Comparison of ENCODE assay signal across 22 mouse cellular contexts in the genomic region with DNA sequence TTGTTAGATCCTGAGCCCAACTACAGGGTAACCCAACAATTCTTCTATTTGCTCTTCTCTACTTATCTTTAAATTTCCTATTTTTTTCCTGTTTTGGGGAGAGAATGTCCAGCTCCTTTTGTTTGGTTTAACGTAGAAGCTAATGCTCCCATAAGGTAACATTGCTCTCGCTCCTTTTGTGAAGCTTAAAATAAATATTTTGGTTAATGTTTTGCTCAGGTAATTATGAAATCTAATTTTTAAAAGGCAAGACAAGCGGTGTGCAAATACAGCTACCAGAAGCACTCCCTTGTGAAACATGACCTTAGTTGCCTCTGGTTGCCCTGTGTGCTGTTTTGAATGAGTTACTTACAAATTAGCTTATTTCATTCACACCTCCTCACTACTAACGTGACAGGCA.
A peak's percentile ranks its signal among the peaks of the same experiment; 100 is the strongest.
DNase-seq lines count a peak whose midpoint lies in the region; ATAC-seq and TF ChIP-seq lines count a peak whose summit lies in the region.
"Had no signal": no experiment of that assay in that cellular context is flagged by ENCODE, and none has a peak within 500 bp of the region (broad histone marks: within the 10 kb centered on the region; RNA-seq: fewer than 3 reads in every experiment).

No protein-coding gene starts in this region.

- TF ChIP-seq EP300 in liver, postnatal 0 days (IDR thresholded peaks at IDR 0.05; ENCODE audit: low read depth), result no peak

- H3K4me3 ChIP-seq in liver, adult 2 months (ENCODE audit: insufficient read depth, low read depth, low read length), result no peak overlapping the region
- no peak overlapping the region for H3K4me3 ChIP-seq in liver, embryonic 11.5 days (ENCODE audit: low read depth, low read length)
- H3K4me3 ChIP-seq in liver, embryonic 16.5 days (ENCODE audit: low read depth, low read length), result no peak overlapping the region
- H3K4me3 ChIP-seq in liver, postnatal 0 days (ENCODE audit: low read depth, low read length), result no peak overlapping the region
- H3K4me3 ChIP-seq in liver, embryonic 12.5 days, result no peak overlapping the region
- no peak overlapping the region for H3K4me3 ChIP-seq in midbrain, embryonic 11.5 days (ENCODE audit: low read depth, low read length)
- no peak overlapping the region for H3K4me3 ChIP-seq in midbrain, postnatal 0 days (ENCODE audit: low read depth, low read length)

- ATAC-seq in liver, embryonic 11.5 days (replicated peaks; ENCODE audit: low FRiP score), result no peak
- ATAC-seq in liver, embryonic 16.5 days (ENCODE audit: low read depth), result peak; percentile 27; the same call in 1 of the 2 replicates
- ATAC-seq in liver, postnatal 0 days, result peak; percentile 66
- no peak for ATAC-seq in liver, embryonic 12.5 days
- ATAC-seq in midbrain, embryonic 11.5 days (ENCODE audit: low FRiP score), result no peak
- no peak for ATAC-seq in midbrain, postnatal 0 days (ENCODE audit: low FRiP score)
- ATAC-seq: activated CD4-positive, CD25-positive, alpha-beta regulatory T cell, adult 4 months; CD4-positive, CD25-positive, alpha-beta regulatory T cell, adult 4 months; Patski had no signal

- H3K9ac ChIP-seq in liver, adult 2 months (ENCODE audit: low read depth, low read length), result no peak overlapping the region
- no peak overlapping the region for H3K9ac ChIP-seq in liver, embryonic 11.5 days (ENCODE audit: low read depth, low read length)
- no peak overlapping the region for H3K9ac ChIP-seq in liver, embryonic 16.5 days (ENCODE audit: low read depth, low read length)
- no peak overlapping the region for H3K9ac ChIP-seq in liver, postnatal 0 days (replicated peaks)
- no peak overlapping the region for H3K9ac ChIP-seq in liver, embryonic 12.5 days
- no peak overlapping the region for H3K9ac ChIP-seq in midbrain, embryonic 11.5 days (ENCODE audit: low read length)
- H3K9ac ChIP-seq in midbrain, postnatal 0 days (replicated peaks; ENCODE audit: low read length, poor library complexity, severe bottlenecking), result no peak overlapping the region

- 17% methylated on average over 4 of the region's 4 CpGs for WGBS in liver, adult 2 months
- WGBS in liver, embryonic 11.5 days, result 76% methylated on average over 4 of the region's 4 CpGs
- 46% methylated on average over 4 of the region's 4 CpGs for WGBS in liver, embryonic 16.5 days (ENCODE audit: insufficient replicate concordance)
- 51% methylated on average over 4 of the region's 4 CpGs for WGBS in liver, postnatal 0 days (ENCODE audit: insufficient replicate concordance)
- 58% methylated on average over 4 of the region's 4 CpGs for WGBS in liver, embryonic 12.5 days (ENCODE audit: insufficient replicate concordance)
- 88% methylated on average over 4 of the region's 4 CpGs for WGBS in midbrain, embryonic 11.5 days
- 92% methylated on average over 4 of the region's 4 CpGs for WGBS in midbrain, postnatal 0 days

- H3K36me3 ChIP-seq in liver, adult 2 months (ENCODE audit: control insufficient read depth, insufficient read depth, low read length), result no peaks in the 10 kb centered on the region
- no peaks in the 10 kb centered on the region for H3K36me3 ChIP-seq in liver, embryonic 11.5 days (ENCODE audit: control insufficient read depth, insufficient read depth, low read length)
- no peaks in the 10 kb centered on the region for H3K36me3 ChIP-seq in liver, embryonic 16.5 days (ENCODE audit: control insufficient read depth, insufficient read depth)
- H3K36me3 ChIP-seq in liver, postnatal 0 days (replicated peaks; ENCODE audit: insufficient read depth, low read length), result no peaks in the 10 kb centered on the region
- no peaks in the 10 kb centered on the region for H3K36me3 ChIP-seq in liver, embryonic 12.5 days
- no peaks in the 10 kb centered on the region for H3K36me3 ChIP-seq in midbrain, embryonic 11.5 days (ENCODE audit: control insufficient read depth, insufficient read depth, low read length)
- no peaks in the 10 kb centered on the region for H3K36me3 ChIP-seq in midbrain, postnatal 0 days (ENCODE audit: insufficient read depth, low read length)
- H3K36me3 ChIP-seq: G1E had no signal

- no peaks in the 10 kb centered on the region for H3K79me2 ChIP-seq in liver, adult 2 months (ENCODE audit: control insufficient read depth, insufficient read depth, low read length)

- H3K4me2 ChIP-seq in liver, embryonic 11.5 days, result no peak overlapping the region
- H3K4me2 ChIP-seq in liver, embryonic 16.5 days (ENCODE audit: low read depth, low read length), result no peak overlapping the region
- H3K4me2 ChIP-seq in liver, postnatal 0 days (ENCODE audit: low read depth, low read length), result no peak overlapping the region
- no peak overlapping the region for H3K4me2 ChIP-seq in liver, embryonic 12.5 days
- H3K4me2 ChIP-seq in midbrain, embryonic 11.5 days, result no peak overlapping the region
- H3K4me2 ChIP-seq in midbrain, postnatal 0 days (ENCODE audit: low read depth, low read length, poor library complexity, severe bottlenecking), result no peak overlapping the region

- H3K27me3 ChIP-seq in liver, adult 2 months (ENCODE audit: control insufficient read depth, insufficient read depth, low read length), result no peaks in the 10 kb centered on the region
- no peaks in the 10 kb centered on the region for H3K27me3 ChIP-seq in liver, embryonic 11.5 days (replicated peaks; ENCODE audit: control insufficient read depth, insufficient read depth, low read length)
- no peaks in the 10 kb centered on the region for H3K27me3 ChIP-seq in liver, embryonic 16.5 days (ENCODE audit: control insufficient read depth, insufficient read depth, low read depth, low read length)
- no peaks in the 10 kb centered on the region for H3K27me3 ChIP-seq in liver, postnatal 0 days (ENCODE audit: insufficient read depth, low read length)
- no peaks in the 10 kb centered on the region for H3K27me3 ChIP-seq in liver, embryonic 12.5 days (replicated peaks)
- no peaks in the 10 kb centered on the region for H3K27me3 ChIP-seq in midbrain, embryonic 11.5 days (ENCODE audit: control insufficient read depth, insufficient read depth, low read length)
- no peaks in the 10 kb centered on the region for H3K27me3 ChIP-seq in midbrain, postnatal 0 days (ENCODE audit: insufficient read depth, low read length)
- H3K27me3 ChIP-seq: CH12.LX, Patski had no signal

- peak overlapping the region; percentile 91 for H3K27ac ChIP-seq in liver, adult 2 months (replicated peaks; ENCODE audit: insufficient read depth, low read depth, low read length)
- H3K27ac ChIP-seq in liver, embryonic 11.5 days (ENCODE audit: low read depth, low read length), result no peak overlapping the region
- no peak overlapping the region for H3K27ac ChIP-seq in liver, embryonic 16.5 days (ENCODE audit: low read length)
- 0 out of 2 replicates have a peak overlapping the region, but pooled peaks have one; percentile 2 for H3K27ac ChIP-seq in liver, postnatal 0 days (ENCODE audit: low read depth)
- H3K27ac ChIP-seq in liver, embryonic 12.5 days, result no peak overlapping the region
- no peak overlapping the region for H3K27ac ChIP-seq in midbrain, embryonic 11.5 days (ENCODE audit: low read depth, low read length)
- H3K27ac ChIP-seq in midbrain, postnatal 0 days (ENCODE audit: low read depth, low read length), result no peak overlapping the region

- peak; percentile 97 for DNase-seq in liver, adult 2 months (ENCODE audit: extremely low read depth, low read depth, low spot score)
- no peak for DNase-seq in liver, embryonic 11.5 days (ENCODE audit: low spot score)
- DNase-seq in liver, result no peak
- no peak for DNase-seq in liver, postnatal 0 days
- peak; percentile 8 for DNase-seq in midbrain, embryonic 11.5 days (ENCODE audit: low spot score, missing footprints)
- DNase-seq in midbrain, postnatal 0 days (ENCODE audit: low spot score), result no peak
- DNase-seq: adrenal gland, adult 2 months; adrenal gland, adult 8-10 months; adrenal gland, postnatal 10 days; adrenal gland, postnatal 14 days; adrenal gland, postnatal 25 days; adrenal gland, postnatal 36 days; B cell, adult 2 months; cerebellum, adult 11 months; cerebellum, adult 11-12 months had no signal

- H3K9me3 ChIP-seq in liver, embryonic 11.5 days (ENCODE audit: control insufficient read depth, low read length), result no peaks in the 10 kb centered on the region
- H3K9me3 ChIP-seq in liver, embryonic 16.5 days (replicated peaks; ENCODE audit: control insufficient read depth, low read length), result no peaks in the 10 kb centered on the region
- H3K9me3 ChIP-seq in liver, postnatal 0 days (ENCODE audit: low read length), result no peaks in the 10 kb centered on the region
- H3K9me3 ChIP-seq in liver, embryonic 12.5 days (replicated peaks), result no peaks in the 10 kb centered on the region
- no peaks in the 10 kb centered on the region for H3K9me3 ChIP-seq in midbrain, embryonic 11.5 days (ENCODE audit: control insufficient read depth, low read length)
- H3K9me3 ChIP-seq in midbrain, postnatal 0 days (ENCODE audit: low read length), result no peaks in the 10 kb centered on the region
- H3K9me3 ChIP-seq: G1E had no signal

- H3K4me1 ChIP-seq in liver, adult 2 months (ENCODE audit: control insufficient read depth, insufficient read depth, low read length), result peaks cover 8% of the 10 kb centered on the region; the same call in 1 of the 2 replicates
- no peaks in the 10 kb centered on the region for H3K4me1 ChIP-seq in liver, embryonic 11.5 days (replicated peaks; ENCODE audit: control insufficient read depth, insufficient read depth, low read length)
- no peaks in the 10 kb centered on the region for H3K4me1 ChIP-seq in liver, embryonic 16.5 days (ENCODE audit: control insufficient read depth, low read depth, low read length)
- H3K4me1 ChIP-seq in liver, postnatal 0 days (ENCODE audit: insufficient read depth), result no peaks in the 10 kb centered on the region
- no peaks in the 10 kb centered on the region for H3K4me1 ChIP-seq in liver, embryonic 12.5 days
- H3K4me1 ChIP-seq in midbrain, embryonic 11.5 days (ENCODE audit: control insufficient read depth, insufficient read depth, low read length), result no peaks in the 10 kb centered on the region
- no peaks in the 10 kb centered on the region for H3K4me1 ChIP-seq in midbrain, postnatal 0 days (ENCODE audit: insufficient read depth, low read length)

- no peak for TF ChIP-seq POLR2A in liver, adult 2 months (IDR thresholded peaks at IDR 0.05; ENCODE audit: extremely low read depth, insufficient read depth, low read length)

- TF ChIP-seq CTCF in liver, adult 2 months (IDR thresholded peaks at IDR 0.05; ENCODE audit: low read depth, low read length), result no peak
- no peak for TF ChIP-seq CTCF in liver, postnatal 0 days (IDR thresholded peaks at IDR 0.05; ENCODE audit: low read depth)
- TF ChIP-seq CTCF in midbrain, postnatal 0 days (IDR thresholded peaks at IDR 0.05), result no peak

Comparison
In these comparisons a context has a peak if more than half of its experiments do, and no peak if none do; other contexts are left out.
1. DNase-seq: peak in liver, adult 2 months (single experiment) and midbrain, embryonic 11.5 days (single experiment); none in liver, embryonic 11.5 days (single experiment), liver (single experiment), liver, postnatal 0 days (single experiment) and midbrain, postnatal 0 days (single experiment).
2. H3K27ac ChIP-seq: peak in liver, adult 2 months (single experiment) and liver, postnatal 0 days (single experiment); none in liver, embryonic 11.5 days (single experiment), liver, embryonic 16.5 days (single experiment), liver, embryonic 12.5 days (single experiment), midbrain, embryonic 11.5 days (single experiment) and midbrain, postnatal 0 days (single experiment).
3. ATAC-seq: peak in liver, embryonic 16.5 days (single experiment) and liver, postnatal 0 days (single experiment); none in liver, embryonic 11.5 days (single experiment), liver, embryonic 12.5 days (single experiment), midbrain, embryonic 11.5 days (single experiment) and midbrain, postnatal 0 days (single experiment).